Mouse (Mus musculus) ovary, postnatal 14 days (tissue): ENCODE results near the gene Mertk.

Experiments
- DNase-seq: peaks from one replicate; pipeline ENCODE4 v3.0.0; 2022; ENCODE audit warnings: low spot score

Mertk gene

DNA sequence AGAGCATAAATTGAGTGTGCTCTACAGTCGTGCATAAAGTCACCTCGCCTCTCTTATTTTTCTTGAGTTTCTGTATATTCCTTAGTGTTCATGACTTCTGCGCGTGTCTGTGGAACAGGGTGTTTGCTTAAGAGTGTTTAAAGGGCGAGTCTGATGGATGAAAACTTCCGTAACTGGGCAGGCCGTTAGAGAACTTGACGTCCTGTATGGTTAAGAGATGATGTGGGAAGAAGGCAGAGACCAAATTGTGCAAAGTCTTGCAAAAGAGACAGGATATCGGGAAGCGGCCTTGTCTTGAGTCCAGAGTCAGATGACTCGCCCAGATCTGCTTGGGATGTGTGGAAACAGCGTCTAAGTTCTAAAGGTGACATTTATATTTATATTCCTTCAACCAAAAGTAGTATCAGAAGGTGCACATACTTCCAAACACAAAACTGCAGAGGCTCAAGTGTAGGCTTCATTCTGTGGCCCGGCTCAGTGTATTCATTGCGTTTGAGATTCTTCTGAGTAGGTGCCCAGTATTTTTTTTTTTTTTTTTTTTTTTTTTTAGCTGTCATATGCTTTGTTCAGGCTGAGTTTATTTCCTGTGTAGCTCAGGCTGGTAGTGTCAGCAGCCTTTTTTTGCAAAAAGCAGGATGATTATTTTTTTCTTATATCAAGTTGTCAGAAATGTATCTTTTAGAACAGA, 120.3 kb downstream of the Mertk start:
- no peak for DNase-seq

DNA sequence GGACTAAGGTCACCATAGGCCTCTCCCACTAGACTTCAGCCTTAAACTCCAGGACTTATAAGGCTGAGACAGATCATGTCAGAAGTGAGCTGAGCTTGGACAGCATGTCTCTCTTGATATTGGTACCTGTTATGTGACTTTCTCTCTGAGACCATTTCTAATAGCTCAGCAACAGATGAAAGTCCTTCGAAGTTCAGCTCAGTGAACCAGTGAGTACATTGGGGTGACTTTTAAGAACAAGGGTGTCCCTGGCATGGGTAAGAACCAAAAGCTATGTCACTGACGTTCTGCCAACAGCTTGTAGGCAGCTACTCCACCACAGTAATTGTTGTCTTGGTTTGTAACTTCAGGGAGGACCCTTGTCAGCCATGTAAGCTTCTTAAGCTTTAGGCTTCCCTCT, 121.9 kb downstream of the Mertk start:
- no peak for DNase-seq

DNA sequence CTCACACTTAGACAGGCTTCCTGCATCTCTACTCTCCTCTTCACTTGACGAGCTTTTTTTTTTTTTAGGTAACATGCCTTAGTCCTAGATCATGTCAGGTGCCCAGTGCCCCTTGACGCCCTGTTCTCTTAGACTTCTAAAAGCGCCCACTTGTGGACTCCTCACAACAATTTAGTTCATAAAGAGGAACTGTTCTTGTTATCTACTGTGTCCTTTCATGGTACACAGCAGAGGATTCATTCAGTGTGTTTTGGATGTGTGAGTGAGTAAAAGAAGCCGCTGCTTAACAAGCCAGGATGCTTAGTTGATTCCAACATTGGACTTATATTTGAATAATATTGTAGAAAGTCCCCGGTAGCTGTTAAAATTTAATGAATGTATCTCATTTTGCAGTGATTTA, 125.1 kb downstream of the Mertk start:
- no peak for DNase-seq

DNA sequence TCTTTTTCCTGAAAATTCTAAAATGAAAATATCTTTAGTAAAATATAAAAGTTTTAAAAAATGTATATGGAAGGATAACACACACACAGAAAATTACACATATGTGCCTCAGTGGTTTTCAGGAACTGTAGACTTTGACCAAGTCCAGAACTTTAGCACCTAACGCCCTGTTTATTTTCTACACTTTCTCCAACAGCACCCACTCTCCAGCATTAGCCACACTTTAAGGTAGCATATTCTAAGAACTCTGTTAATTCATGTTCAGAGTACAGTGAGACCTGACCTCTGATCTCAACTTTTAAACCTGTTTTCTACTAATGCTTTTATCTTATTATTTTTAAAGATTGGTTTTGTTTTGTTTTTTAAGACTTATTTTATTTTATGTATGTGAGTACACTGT, 129.0 kb downstream of the Mertk start:
- no peak for DNase-seq

DNA sequence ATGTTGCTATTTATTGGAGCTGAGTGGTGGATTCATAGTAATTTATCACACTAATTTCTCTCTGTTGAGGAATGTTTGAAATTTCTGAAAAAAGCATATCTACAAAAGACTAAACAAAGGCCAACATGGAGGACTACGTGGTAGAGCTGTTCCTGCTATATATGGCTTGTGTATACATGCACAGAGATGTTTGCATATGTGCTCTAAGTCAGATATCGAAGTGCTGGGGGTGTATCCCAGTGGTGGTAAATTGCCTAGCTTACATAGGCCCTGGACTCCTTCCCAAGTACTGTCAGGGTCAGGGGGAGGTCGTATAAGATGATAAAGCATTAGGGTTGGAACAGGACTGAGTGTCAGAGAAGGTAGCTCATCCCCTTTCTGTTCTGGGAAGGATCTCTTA, 133.9 kb downstream of the Mertk start:
- no peak for DNase-seq

DNA sequence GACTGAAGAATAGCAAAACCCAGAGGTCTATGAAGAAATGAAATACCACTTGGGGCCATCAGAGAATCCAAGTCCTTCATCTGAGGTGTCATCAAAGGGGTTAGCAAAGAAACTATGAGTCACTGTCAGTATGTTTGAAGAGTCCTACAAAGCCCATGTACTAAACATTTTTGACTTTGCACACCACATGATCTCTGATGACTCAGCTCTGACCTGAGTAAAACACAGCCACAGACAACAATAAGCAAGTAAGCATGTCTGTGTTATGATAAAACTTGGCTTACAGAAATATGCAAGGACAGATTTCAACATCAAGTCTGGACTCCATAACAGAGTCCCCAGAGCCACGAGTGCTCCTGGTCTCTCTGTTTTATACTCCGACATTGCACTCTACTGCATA, 134.3 kb downstream of the Mertk start:
- no peak for DNase-seq

DNA sequence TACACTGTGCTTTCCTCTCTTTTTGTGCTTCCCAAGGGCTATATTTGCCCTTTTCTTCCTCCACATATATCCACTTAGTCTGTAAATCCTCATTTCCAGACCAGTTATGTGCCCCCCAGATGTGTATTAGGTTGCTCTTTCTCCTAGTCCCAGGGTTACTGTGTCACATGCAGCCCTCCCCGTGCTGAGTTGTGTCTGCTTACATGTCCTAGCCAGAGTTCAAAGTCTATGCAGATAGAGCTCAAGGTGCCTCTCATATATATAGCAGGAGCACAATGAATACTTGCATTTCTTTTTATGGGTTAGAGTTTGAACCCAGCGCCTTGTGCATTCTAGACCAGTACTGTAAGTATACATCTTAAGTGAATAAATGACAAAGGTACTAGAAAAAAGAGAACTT, 134.7 kb downstream of the Mertk start:
- no peak for DNase-seq

DNA sequence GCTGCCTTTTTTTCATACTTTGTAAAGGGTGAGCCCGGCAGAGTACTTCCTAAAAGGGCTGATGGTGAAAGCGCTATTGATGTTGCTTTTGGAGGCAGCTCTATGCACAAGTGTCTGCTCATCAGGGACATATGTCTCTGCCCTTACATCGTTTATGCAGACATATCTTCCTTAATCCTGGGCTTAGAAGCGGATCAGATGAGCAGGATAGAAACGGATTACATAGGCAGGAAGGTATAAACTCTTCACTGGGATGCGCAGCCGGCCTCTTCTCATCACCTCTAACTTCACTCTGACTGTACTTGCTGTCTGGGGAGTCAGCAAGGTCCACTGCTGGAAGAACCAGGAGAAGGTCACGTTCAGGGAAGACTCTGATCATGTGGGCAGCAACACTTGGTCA, 138.8 kb downstream of the Mertk start:
- no peak for DNase-seq

DNA sequence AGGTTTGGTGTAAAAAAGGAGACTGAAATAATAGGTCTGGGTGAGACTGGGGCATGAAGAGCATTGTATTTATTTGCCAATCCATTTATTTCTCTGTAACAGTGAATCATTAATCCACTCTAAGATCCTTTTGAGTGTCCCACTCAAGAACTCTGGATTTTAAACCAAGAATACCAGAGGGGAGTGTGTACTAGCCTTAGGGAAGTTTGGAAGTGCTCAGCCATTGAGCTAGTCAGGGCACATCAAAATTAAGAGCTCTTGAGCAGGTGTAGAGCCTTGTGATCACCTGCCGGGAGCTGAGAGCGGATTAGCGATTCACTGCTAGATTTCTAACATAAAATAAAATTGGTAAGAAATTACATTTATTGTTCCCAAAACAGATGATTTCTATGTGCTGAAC, 139.9 kb downstream of the Mertk start:
- DNase-seq, result no peak

DNA sequence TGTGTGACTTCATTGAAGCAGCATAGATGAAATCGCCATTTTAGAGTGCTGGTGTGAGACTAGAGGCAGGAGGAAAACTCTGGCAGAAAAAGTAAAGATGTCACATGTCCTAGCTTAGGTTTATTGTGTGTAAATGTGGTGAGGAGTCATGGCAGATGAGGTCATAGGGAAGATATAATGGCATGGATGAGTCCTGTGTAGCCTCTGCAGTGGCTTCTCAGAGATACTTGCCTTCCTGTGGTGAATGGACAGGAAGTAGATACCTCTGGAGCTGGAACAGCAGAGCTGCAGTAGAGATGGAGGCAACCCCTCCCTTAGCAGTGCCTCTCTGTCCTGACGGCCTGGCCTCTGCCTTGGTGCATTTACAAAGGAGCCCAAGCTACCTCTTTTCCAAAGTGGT, 140.7 kb downstream of the Mertk start:
- DNase-seq, result no peak

DNA sequence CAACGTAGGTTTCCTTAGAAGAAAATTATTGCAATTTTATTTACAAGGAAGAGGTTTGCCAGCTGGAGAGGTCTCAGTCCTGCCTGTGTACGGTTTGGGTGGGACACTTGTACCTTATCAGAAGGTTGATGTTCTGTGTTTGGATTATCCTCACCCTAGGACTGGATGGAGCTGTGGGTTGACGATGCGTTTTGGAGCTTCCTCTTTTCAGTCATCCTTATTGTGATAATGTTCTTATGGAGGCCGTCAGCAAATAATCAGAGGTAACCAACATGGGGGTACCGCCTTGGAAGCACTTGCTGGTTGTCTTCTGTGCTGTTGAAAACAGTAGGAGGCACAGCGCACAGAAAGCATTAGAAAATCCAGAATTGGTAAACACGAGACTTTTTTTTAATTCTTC, 143.7 kb downstream of the Mertk start:
- DNase-seq, result no peak

DNA sequence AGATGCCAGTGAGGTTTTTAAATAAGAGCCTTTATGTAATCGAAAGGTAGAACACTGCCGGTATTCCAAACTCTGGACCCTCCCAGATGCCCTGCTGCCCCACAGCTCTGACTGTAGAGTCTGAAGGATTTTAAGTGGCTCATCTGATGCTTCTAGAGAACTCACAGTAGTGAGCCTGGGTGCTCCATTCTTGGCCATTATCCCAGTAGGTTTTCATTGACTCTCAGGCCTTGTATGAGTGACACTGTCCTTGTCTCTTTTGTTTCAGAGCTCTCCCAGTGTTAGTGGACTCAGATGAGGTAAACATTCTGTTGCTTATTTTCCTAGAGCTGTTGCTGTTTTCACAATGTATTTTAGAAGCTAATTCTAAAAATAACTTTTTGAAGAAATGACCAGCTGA, 151.3 kb downstream of the Mertk start:
- no peak for DNase-seq
